In genomic region chr1:156521796-156522517, GRCm38 (mm10) we compare ENCODE assay signal across 8 mouse cellular contexts. TPM values are rescaled to one million over a fixed set of nuclear protein-coding genes. Genes with fewer than 3 reads are reported as not detected.
A peak's percentile ranks its signal among the peaks of the same experiment; 100 is the strongest.
DNase-seq lines count a peak whose midpoint lies in the region; ATAC-seq and TF ChIP-seq lines count a peak whose summit lies in the region.

No protein-coding gene starts in this region.

- no peaks in the 10 kb centered on the region for H3K4me1 ChIP-seq in hindbrain, embryonic 16.5 days (ENCODE audit: control insufficient read depth, insufficient read depth, low read depth, low read length)
- H3K4me1 ChIP-seq in lung, adult 2 months (ENCODE audit: control insufficient read depth, insufficient read depth, low read length): peaks cover 9% of the 10 kb centered on the region

- no peak overlapping the region for H3K9ac ChIP-seq in hindbrain, embryonic 16.5 days (ENCODE audit: low read depth, low read length)

- H3K9me3 ChIP-seq in hindbrain, embryonic 16.5 days (ENCODE audit: control insufficient read depth, low read length): no peaks in the 10 kb centered on the region

- no peak for TF ChIP-seq POLR2A in lung, adult 2 months (IDR thresholded peaks at IDR 0.05; ENCODE audit: borderline replicate concordance, extremely low read depth, low read depth, low read length)

- no peak for ATAC-seq in hindbrain, embryonic 16.5 days

- no peak overlapping the region for H3K27ac ChIP-seq in hindbrain, embryonic 16.5 days (ENCODE audit: low read depth, low read length)

- WGBS in hindbrain, embryonic 16.5 days: 41% methylated on average over 15 of the region's 15 CpGs
- 29% methylated on average over 15 of the region's 15 CpGs for WGBS in lung, adult 2 months

- DNase-seq in spleen, adult 18-20 months: peak; percentile 11 to 41
- no peak for DNase-seq in spleen, adult 12 weeks (ENCODE audit: low spot score)
- peak; percentile 36 for DNase-seq in lung, adult 2 months
- peak; percentile 34 to 76 for DNase-seq in thymus, adult 18-20 months
- no peak for DNase-seq in c-Kit-positive CD71-positive TER-119-positive erythroid progenitor cells, embryonic 14.5 days (ENCODE audit: low spot score)
- no peak for DNase-seq in frontal cortex, postnatal 14 days (ENCODE audit: low spot score in 2 of 2)
- DNase-seq in left cerebral cortex, adult 11 months (ENCODE audit: low spot score): no peak

- peak overlapping the region; percentile 5; the same call in 1 of the 2 replicates for H3K4me2 ChIP-seq in hindbrain, embryonic 16.5 days (ENCODE audit: low read length)

- no peak for TF ChIP-seq CTCF in lung, adult 2 months (IDR thresholded peaks at IDR 0.05; ENCODE audit: insufficient read depth, low read length)

- no peaks in the 10 kb centered on the region for H3K27me3 ChIP-seq in hindbrain, embryonic 16.5 days (replicated peaks; ENCODE audit: control insufficient read depth, insufficient read depth, low read length)

- no peaks in the 10 kb centered on the region for H3K36me3 ChIP-seq in hindbrain, embryonic 16.5 days (ENCODE audit: control insufficient read depth, insufficient read depth, low read length)

- H3K4me3 ChIP-seq in hindbrain, embryonic 16.5 days (ENCODE audit: low read length): no peak overlapping the region
- H3K4me3 ChIP-seq in lung, adult 2 months (replicated peaks; ENCODE audit: extremely low read depth, low read depth, low read length): no peak overlapping the region

RNA-seq across cellular contexts. Expression of gene Gm10031, which starts 1.9 kb away (rescaled TPM):
- polyA plus RNA-seq in hindbrain, embryonic 16.5 days (2015; fragmentation: Nextera tagmentation; extraction: Ambion mirVana): 0.34 and 0.91 TPM in 2 replicates
- polyA plus RNA-seq in lung, adult 2 months (2012; rRNA removed): 11.0 and 12.2 TPM in 2 replicates

RNA-seq across cellular contexts. Expression of gene Abl2, which starts 36.6 kb away (rescaled TPM):
- polyA plus RNA-seq in hindbrain, embryonic 16.5 days (2015; fragmentation: Nextera tagmentation; extraction: Ambion mirVana): 5.3 and 6.1 TPM in 2 replicates
- 8.2 and 9.8 TPM in 2 replicates for polyA plus RNA-seq in lung, adult 2 months (2012; rRNA removed)

RNA-seq across cellular contexts. Expression of gene Soat1, which starts 47.8 kb away (rescaled TPM):
- polyA plus RNA-seq in hindbrain, embryonic 16.5 days (2015; fragmentation: Nextera tagmentation; extraction: Ambion mirVana): 11.3 and 12.6 TPM in 2 replicates
- polyA plus RNA-seq in lung, adult 2 months (2012; rRNA removed): 61.3 and 104 TPM in 2 replicates

Comparison
In these comparisons a context has a peak if more than half of its experiments do, and no peak if none do; other contexts are left out.
1. DNase-seq: peak in spleen, adult 18-20 months (2 of 2), lung, adult 2 months (single experiment) and thymus, adult 18-20 months (2 of 2); none in spleen, adult 12 weeks (single experiment), c-Kit-positive CD71-positive TER-119-positive erythroid progenitor cells, embryonic 14.5 days (single experiment), frontal cortex, postnatal 14 days (0 of 2) and left cerebral cortex, adult 11 months (single experiment).